Mouse (Mus musculus): ENCODE measurements around the gene Ccdc114.
A peak's percentile ranks its signal among the peaks of the same experiment; 100 is the strongest.
"Not testable (repeated sequence)": the region's sequence is repeated elsewhere in the genome, so short reads cannot be mapped to it uniquely, and the experiment has no call there.

The Ccdc114 gene

GRCm38 (mm10) chr7:45923762-45924428, at the start of gene Ccdc114:
Gene Ccdc114, plus strand, starts transcription at chr7:45924072.
- peak; percentile 58 to 71 for DNase-seq (ENCODE audit: low spot score in 2 of 2)

- no peak for DNase-seq (ENCODE audit: low spot score in 2 of 2)
These were observed 47.0 kb upstream of the Ccdc114 start for GRCm38 (mm10) chr7:45876895-45877294.

- DNase-seq (ENCODE audit: low spot score in 2 of 2) = not testable (repeated sequence)
These were observed 45.6 kb upstream of the Ccdc114 start, which contains the start of gene Grin2d for GRCm38 (mm10) chr7:45878278-45878677. Gene Grin2d, minus strand, starts transcription at chr7:45878378.

GRCm38 (mm10) chr7:45880531-45880930, 43.3 kb upstream of the Ccdc114 start:
- no peak for DNase-seq (ENCODE audit: low spot score in 2 of 2)

GRCm38 (mm10) chr7:45881011-45881410, 42.9 kb upstream of the Ccdc114 start:
- DNase-seq (ENCODE audit: low spot score in 2 of 2) = no peak

- DNase-seq (ENCODE audit: low spot score in 2 of 2) = no peak
These were observed 36.6 kb upstream of the Ccdc114 start for GRCm38 (mm10) chr7:45887246-45887645.

- DNase-seq (ENCODE audit: low spot score in 2 of 2) = no peak
These were observed 31.2 kb upstream of the Ccdc114 start for GRCm38 (mm10) chr7:45892651-45893050.

- no peak for DNase-seq (ENCODE audit: low spot score in 2 of 2)
These were observed 27.8 kb upstream of the Ccdc114 start for GRCm38 (mm10) chr7:45895931-45896516.

GRCm38 (mm10) chr7:45896517-45897257, 27.2 kb upstream of the Ccdc114 start, which contains the start of the genes Syngr4 and Tmem143:
Gene Syngr4, minus strand, starts transcription at chr7:45896714.
Gene Tmem143, plus strand, starts transcription at chr7:45896941.
- peak; percentile 93 to 97 for DNase-seq (ENCODE audit: low spot score in 2 of 2)

GRCm38 (mm10) chr7:45897258-45897757, 26.6 kb upstream of the Ccdc114 start:
- peak; percentile 70 to 75 for DNase-seq (ENCODE audit: low spot score in 2 of 2)

- peak in 1 of 2 experiments; percentile 55 for DNase-seq (ENCODE audit: low spot score in 2 of 2)
These were observed 25.7 kb upstream of the Ccdc114 start for GRCm38 (mm10) chr7:45898125-45898524.

- peak in 1 of 2 experiments; percentile 58 for DNase-seq (ENCODE audit: low spot score in 2 of 2)
These were observed 22.3 kb upstream of the Ccdc114 start for GRCm38 (mm10) chr7:45901562-45901961.

GRCm38 (mm10) chr7:45902481-45903002, 21.3 kb upstream of the Ccdc114 start:
- DNase-seq (ENCODE audit: low spot score in 2 of 2) = no peak

- no peak for DNase-seq (ENCODE audit: low spot score in 2 of 2)
These were observed 17.2 kb upstream of the Ccdc114 start for GRCm38 (mm10) chr7:45906622-45907021.

- no peak for DNase-seq (ENCODE audit: low spot score in 2 of 2)
These were observed 15.5 kb upstream of the Ccdc114 start for GRCm38 (mm10) chr7:45908384-45908783.

GRCm38 (mm10) chr7:45909145-45909544, 14.7 kb upstream of the Ccdc114 start:
- no peak for DNase-seq (ENCODE audit: low spot score in 2 of 2)

GRCm38 (mm10) chr7:45914067-45914466, 9.8 kb upstream of the Ccdc114 start:
- DNase-seq (ENCODE audit: low spot score in 2 of 2) = no peak

GRCm38 (mm10) chr7:45915011-45915410, 8.9 kb upstream of the Ccdc114 start:
- DNase-seq (ENCODE audit: low spot score in 2 of 2) = no peak

- peak; percentile 73 to 88 for DNase-seq (ENCODE audit: low spot score in 2 of 2)
These were observed 7.5 kb upstream of the Ccdc114 start for GRCm38 (mm10) chr7:45916056-45917003.

GRCm38 (mm10) chr7:45917004-45917704, 6.7 kb upstream of the Ccdc114 start:
- no peak for DNase-seq (ENCODE audit: low spot score in 2 of 2)
